Mouse (Mus musculus): ENCODE results near the gene Adgrg6.

GRCm38 (mm10) chr10:14574255-14574654 lies 28.8 kb upstream of the Adgrg6 start:
- TF ChIP-seq POLR2A (IDR thresholded peaks at IDR 0.05; ENCODE audit: borderline replicate concordance, control insufficient read depth, low read depth, low read length) (no peak), CTCF (IDR thresholded peaks at IDR 0.05; ENCODE audit: control insufficient read depth, insufficient read depth, low read length) (no peak)
